Mouse (Mus musculus) testis, adult 2 months (tissue): ENCODE measurements at regions not wholly inside any gene's neighbourhood (a gene's known extent, or its start where the extent isn't known, plus 50 kb on each side); places are given as distances from the start of the nearest gene placed in this dataset.

Experiments
- CTCF ChIP-seq: fragments of 200-500 bp; IDR thresholded peaks from 2 replicates; pipeline ENCODE4 v1.5.1; 2012; ENCODE audit warnings: low read depth, mild to moderate bottlenecking, inconsistent platforms, low read length, moderate library complexity; ENCODE audit not compliant: control insufficient read depth, insufficient read depth, insufficient replicate concordance
- POLR2A ChIP-seq: fragments of 200-500 bp; IDR thresholded peaks from 2 replicates; pipeline ENCODE4 v1.6.1; 2012; ENCODE audit warnings: low read depth, mild to moderate bottlenecking, inconsistent platforms, low read length, moderate library complexity; ENCODE audit not compliant: control insufficient read depth

DNA sequence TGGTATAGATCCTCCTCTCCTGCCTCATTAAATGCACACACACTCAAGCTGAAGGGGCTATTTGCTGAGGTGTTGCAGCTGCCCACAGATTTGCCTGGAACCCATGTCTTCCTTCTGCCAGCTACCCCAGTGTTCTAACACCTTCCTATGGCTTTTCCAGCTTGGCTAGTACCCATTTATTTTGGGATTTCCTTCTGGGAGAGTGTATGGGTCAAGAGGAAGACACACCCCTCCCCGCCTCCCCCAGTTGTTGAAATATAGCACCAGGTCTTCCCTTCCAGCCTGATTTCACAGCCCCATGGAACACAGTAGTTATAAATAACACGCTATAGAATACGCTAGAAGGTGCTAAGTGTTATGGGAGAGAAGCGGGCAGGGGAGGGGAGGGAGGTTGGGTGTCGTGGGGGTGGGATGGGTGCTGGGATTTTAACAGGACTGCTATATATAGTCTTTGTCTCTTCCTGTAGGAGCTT, 57.4 kb downstream of the Gm26897 start:
- TF ChIP-seq POLR2A: no peak
- no peak for TF ChIP-seq CTCF
